Mouse (Mus musculus) heart, embryonic 13.5 days (tissue): ENCODE data around the gene Amotl1. TPM values are rescaled to one million over a fixed set of nuclear protein-coding genes. Genes with fewer than 3 reads are reported as not detected.
"Not testable (repeated sequence)": the region's sequence is repeated elsewhere in the genome, so short reads cannot be mapped to it uniquely, and the experiment has no call there.

Experiments
- ATAC-seq: fragments of 200-750 bp; cut with Nextera tagmentation; 2 replicates; pipeline ENCODE4 v1.8.0; 2017; ENCODE audit warnings: moderate TSS enrichment; ENCODE audit not compliant: insufficient number of reproducible peaks, low FRiP score, low TSS enrichment; ENCODE audit errors: extremely low read depth
- H3K27ac ChIP-seq: fragments of 300-500 bp; sonication (generic); replicated peaks from 2 replicates; pipeline ENCODE4 v1.5.1; 2015; ENCODE audit warnings: moderate library complexity, mild to moderate bottlenecking, inconsistent platforms
- H3K27me3 ChIP-seq: fragments of 300-500 bp; sonication (generic); replicated peaks from 2 replicates; pipeline ENCODE4 v1.6.1; 2015; ENCODE audit warnings: mild to moderate bottlenecking, inconsistent platforms
- H3K36me3 ChIP-seq: fragments of 300-500 bp; sonication (generic); 2 replicates; pipeline ENCODE4 v1.6.1; 2015; ENCODE audit warnings: mild to moderate bottlenecking, inconsistent platforms
- H3K4me1 ChIP-seq: fragments of 300-500 bp; sonication (generic); 2 replicates; pipeline ENCODE4 v1.6.1; 2015; ENCODE audit warnings: inconsistent platforms
- H3K4me2 ChIP-seq: fragments of 300-500 bp; sonication (generic); 2 replicates; pipeline ENCODE4 v1.6.1; 2015; ENCODE audit warnings: inconsistent platforms, mild to moderate bottlenecking, moderate library complexity
- H3K4me3 ChIP-seq: fragments of 300-500 bp; sonication (generic); 2 replicates; pipeline ENCODE4 v1.5.1; 2015; ENCODE audit warnings: moderate library complexity, mild to moderate bottlenecking, inconsistent platforms
- H3K9ac ChIP-seq: fragments of 300-500 bp; sonication (generic); 2 replicates; pipeline ENCODE4 v1.6.1; 2015; ENCODE audit warnings: inconsistent platforms, mild to moderate bottlenecking, moderate library complexity
- H3K9me3 ChIP-seq: fragments of 300-500 bp; sonication (generic); 2 replicates; pipeline ENCODE4 v1.6.1; 2016; ENCODE audit warnings: inconsistent platforms
- WGBS: fragments of 180-500 bp; shearing (Covaris S2); methylation state at CpG from one replicate; pipeline ENCODE4 v1.1.7; 2015; ENCODE audit warnings: mixed read lengths; 5-methylcytosine and 5-hydroxymethylcytosine counted together
- polyA plus RNA-seq: library from polyadenylated mRNA; unstranded; fragments of >200 nt; fragmentation: Nextera tagmentation; extraction: Ambion mirVana; gene quantifications from 2 replicates; pipeline ENCODE4 v1.2.1, GENCODE M21; 2015

Amotl1 gene
- polyA plus RNA-seq, 1 experiment from 2014 or later, result 15.7 TPM

DNA sequence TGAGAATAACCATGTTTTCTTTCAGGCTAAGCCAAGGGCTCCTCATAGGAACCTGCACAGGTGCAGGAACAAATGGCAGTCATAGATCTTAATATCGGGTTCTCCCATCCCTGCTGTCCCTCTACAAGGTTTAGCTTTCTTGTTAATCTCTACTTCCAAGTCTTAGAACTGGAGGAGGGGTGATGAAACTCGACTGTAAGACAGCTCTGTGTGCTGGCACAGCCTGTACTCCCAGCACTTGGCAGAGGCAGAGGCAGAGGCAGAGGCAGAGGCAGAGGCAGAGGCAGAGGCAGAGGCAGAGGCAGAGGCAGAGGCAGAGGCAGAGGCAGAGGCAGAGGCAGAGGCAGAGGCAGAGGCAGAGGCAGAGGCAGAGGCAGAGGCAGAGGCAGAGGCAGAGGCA, 68.5 kb downstream of the Amotl1 start:
- not testable (repeated sequence) for H3K9me3 ChIP-seq, ATAC-seq, H3K4me3 ChIP-seq, H3K27me3 ChIP-seq, H3K9ac ChIP-seq, H3K4me2 ChIP-seq, H3K27ac ChIP-seq
- Histone ChIP-seq H3K4me1 (peaks cover 59% of the 10 kb centered on the region), H3K36me3 (peaks cover 52% of the 10 kb centered on the region)
- 49% methylated on average over 2 of the region's 2 CpGs for WGBS

DNA sequence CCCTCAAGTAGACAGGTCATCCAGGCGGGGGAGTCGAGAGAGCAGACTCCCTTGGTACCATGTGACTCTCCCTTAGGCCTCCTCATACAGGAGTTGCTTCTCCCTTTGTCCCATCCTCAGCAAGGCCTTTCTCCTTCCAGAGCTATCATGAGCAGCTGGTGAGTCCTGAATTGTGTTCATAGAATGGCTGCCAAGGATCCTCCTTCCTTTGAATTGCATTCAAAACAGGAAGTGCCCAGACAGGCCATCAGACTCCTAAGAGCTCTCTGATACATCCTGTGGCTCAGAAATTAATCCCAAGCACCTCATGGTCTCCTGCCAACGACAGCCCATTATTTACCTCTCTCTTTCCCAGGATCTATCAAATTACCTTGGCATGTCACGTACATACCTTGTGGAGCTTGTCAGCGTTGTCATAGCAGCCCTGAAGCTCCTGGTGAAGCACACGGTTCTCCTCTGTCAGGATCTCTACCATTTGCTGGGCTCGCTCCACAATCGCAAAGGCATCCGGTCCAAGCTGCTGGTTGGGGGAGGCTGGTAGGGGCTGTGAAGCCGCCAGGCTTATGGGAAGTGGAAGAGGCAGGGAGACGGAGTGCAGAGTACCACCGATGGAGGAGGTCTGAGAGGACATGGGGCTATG, 70.0 kb downstream of the Amotl1 start:
- Histone ChIP-seq H3K9me3 (no peaks in the 10 kb centered on the region), H3K27ac (peak overlapping the region; percentile 36; the same call in 1 of the 2 replicates), H3K36me3 (peaks cover 52% of the 10 kb centered on the region), H3K27me3 (no peaks in the 10 kb centered on the region), H3K4me1 (peaks cover 49% of the 10 kb centered on the region), H3K4me3 (no peak overlapping the region), H3K9ac (no peak overlapping the region), H3K4me2 (no peak overlapping the region)
- ATAC-seq, result no peak
- 65% methylated on average over 12 of the region's 12 CpGs for WGBS

DNA sequence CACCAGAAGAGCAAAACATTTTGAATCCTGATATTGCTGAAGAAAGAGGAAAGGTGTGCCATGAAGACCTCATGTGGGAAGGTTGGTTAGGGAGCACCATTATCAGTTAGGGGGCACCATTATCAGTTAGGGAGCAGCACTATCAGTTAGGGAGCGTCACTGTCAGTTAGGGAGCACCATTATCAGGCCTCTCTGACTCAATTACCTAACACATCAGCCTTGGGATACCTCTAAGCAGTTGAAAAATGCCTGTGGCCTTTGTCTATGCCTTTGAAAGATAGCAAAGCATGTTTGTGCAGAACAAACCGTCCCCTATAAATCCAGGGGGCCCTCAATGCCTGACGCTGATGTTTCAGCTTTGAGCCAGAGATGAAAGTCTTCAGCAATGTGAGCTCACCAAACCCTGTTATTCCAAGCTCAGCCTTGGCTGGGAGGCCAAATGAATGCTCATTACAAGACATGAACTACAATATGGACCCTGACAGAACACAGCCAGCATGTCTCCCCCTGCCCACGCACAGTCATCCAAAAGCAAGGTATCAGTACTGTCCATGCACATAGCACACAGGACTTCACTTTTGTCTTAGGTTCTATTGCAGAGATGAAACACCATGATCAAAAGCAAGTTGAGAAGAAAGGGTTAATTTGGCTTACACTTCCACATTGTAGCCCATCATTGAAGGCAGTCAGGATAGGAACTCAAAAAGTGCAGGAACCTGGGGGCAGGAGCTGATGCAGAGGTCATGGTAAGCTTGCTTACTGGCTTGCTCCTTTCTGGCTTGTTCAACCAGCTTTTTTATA, 75.5 kb downstream of the Amotl1 start:
- Histone ChIP-seq H3K4me1 (peaks cover 3% of the 10 kb centered on the region; the same call in 1 of the 2 replicates), H3K27me3 (no peaks in the 10 kb centered on the region), H3K36me3 (peaks cover 92% of the 10 kb centered on the region), H3K4me3 (no peak overlapping the region), H3K9me3 (no peaks in the 10 kb centered on the region), H3K27ac (no peak overlapping the region), H3K9ac (no peak overlapping the region), H3K4me2 (no peak overlapping the region)
- WGBS, result 73% methylated on average over 4 of the region's 4 CpGs
- ATAC-seq, result no peak

DNA sequence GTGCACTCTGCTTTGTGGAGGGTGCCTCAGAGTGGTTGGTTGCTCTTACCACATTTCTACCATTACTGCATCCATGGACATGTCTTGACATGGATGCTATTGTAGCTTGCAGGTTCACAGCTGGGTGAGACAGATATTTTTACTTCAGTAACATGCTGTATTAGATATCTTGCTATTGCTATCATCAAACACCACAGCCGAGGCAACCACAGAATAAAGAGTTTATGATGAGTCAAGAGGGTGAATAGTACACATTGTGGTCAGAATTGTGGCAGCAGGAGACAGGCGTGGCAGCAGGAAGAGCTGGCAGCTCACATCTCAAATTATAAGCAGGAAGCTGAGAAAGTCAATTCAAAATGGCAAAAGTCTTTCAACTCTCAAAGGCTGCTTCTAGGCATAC, 76.4 kb downstream of the Amotl1 start:
- no peak overlapping the region for H3K9ac ChIP-seq
- H3K4me2 ChIP-seq, result no peak overlapping the region
- 76% methylated on average over 2 of the region's 2 CpGs for WGBS

DNA sequence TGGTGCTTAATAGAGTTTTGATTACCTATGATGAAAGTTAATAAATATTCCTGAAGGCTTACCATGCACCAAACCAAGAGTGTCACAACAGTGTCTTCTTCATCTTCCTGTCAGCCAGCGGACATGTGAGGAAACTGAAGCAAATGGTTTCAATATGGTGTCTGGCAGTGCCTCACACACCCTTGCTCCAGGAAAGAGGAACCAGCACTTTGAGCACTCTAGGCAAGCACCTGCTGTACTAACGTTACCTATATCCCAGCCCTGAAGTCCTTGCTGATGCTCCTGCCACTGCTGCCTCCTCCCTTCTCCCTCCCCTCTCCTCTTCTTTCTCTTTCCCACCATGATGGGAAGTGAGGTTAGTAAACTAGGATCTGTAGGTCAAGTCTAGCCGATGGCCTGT, 80.4 kb downstream of the Amotl1 start:
- H3K27me3 ChIP-seq, result no peaks in the 10 kb centered on the region
- no peak overlapping the region for H3K27ac ChIP-seq
- ATAC-seq, result no peak
- no peak overlapping the region for H3K4me2 ChIP-seq
- WGBS, result 82% methylated on average over 3 of the region's 3 CpGs
- no peaks in the 10 kb centered on the region for H3K9me3 ChIP-seq
- H3K4me1 ChIP-seq, result peaks cover 3% of the 10 kb centered on the region; the same call in 1 of the 2 replicates
- peaks cover 96% of the 10 kb centered on the region for H3K36me3 ChIP-seq
- H3K4me3 ChIP-seq, result no peak overlapping the region
- no peak overlapping the region for H3K9ac ChIP-seq

More for the DNA sequence above, 76.4 kb downstream of the Amotl1 start:
- ATAC-seq, result no peak
- no peaks in the 10 kb centered on the region for H3K9me3 ChIP-seq
- H3K4me3 ChIP-seq, result no peak overlapping the region
- H3K27ac ChIP-seq, result no peak overlapping the region
- H3K27me3 ChIP-seq, result no peaks in the 10 kb centered on the region
- peaks cover 94% of the 10 kb centered on the region for H3K36me3 ChIP-seq
- peaks cover 3% of the 10 kb centered on the region; the same call in 1 of the 2 replicates for H3K4me1 ChIP-seq

DNA sequence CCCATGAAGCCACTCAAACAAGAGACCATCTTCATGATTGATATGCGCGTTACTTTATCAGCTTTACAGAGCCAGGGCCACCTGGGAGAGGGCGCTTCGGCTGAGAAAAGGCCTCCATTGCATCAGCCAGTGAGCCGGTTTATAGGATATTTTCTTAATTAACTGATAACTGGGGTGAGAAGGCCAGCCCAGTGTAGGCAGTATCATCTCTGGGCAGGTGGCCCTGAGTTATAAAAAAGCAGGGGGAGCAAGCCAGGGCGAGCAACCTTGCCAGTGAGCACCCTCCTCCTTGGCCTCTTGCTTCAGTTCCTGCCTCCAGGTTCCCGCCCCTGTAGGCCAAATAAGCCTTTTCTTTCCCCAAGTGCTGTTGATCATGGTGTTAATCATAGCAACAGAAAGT, 81.5 kb downstream of the Amotl1 start:
- Histone ChIP-seq H3K4me2 (no peak overlapping the region), H3K4me3 (no peak overlapping the region), H3K36me3 (peaks cover 92% of the 10 kb centered on the region), H3K4me1 (no peaks in the 10 kb centered on the region), H3K27ac (no peak overlapping the region), H3K9me3 (no peaks in the 10 kb centered on the region), H3K27me3 (no peaks in the 10 kb centered on the region), H3K9ac (no peak overlapping the region)
- 83% methylated on average over 7 of the region's 7 CpGs for WGBS
- ATAC-seq, result no peak

DNA sequence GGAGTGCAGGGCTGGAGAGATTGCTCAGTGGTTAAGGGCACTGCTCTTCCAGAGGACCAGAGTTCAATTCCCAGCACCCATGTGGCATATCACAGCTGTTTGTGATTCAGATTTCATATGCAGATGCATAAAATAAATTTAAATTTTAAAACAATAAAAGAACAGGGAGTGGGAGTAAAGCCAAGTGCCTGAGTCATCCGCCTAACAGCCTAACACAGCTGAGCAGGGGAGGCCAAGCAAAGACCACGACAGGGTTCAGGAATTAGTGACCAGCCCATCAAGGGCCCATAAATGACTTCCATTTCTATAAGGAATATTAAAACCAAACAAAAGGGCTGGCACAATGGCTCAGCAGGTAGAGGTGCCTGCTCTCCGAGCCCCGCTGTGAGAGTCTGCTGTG, 84.3 kb downstream of the Amotl1 start:
- peaks cover 94% of the 10 kb centered on the region for H3K36me3 ChIP-seq
- no peak for ATAC-seq
- no peaks in the 10 kb centered on the region for H3K27me3 ChIP-seq
- no peak overlapping the region for H3K4me3 ChIP-seq
- H3K9me3 ChIP-seq, result no peaks in the 10 kb centered on the region
- 89% methylated on average over 4 of the region's 4 CpGs for WGBS
- H3K27ac ChIP-seq, result no peak overlapping the region
- no peaks in the 10 kb centered on the region for H3K4me1 ChIP-seq
- no peak overlapping the region for H3K9ac ChIP-seq
- H3K4me2 ChIP-seq, result no peak overlapping the region

DNA sequence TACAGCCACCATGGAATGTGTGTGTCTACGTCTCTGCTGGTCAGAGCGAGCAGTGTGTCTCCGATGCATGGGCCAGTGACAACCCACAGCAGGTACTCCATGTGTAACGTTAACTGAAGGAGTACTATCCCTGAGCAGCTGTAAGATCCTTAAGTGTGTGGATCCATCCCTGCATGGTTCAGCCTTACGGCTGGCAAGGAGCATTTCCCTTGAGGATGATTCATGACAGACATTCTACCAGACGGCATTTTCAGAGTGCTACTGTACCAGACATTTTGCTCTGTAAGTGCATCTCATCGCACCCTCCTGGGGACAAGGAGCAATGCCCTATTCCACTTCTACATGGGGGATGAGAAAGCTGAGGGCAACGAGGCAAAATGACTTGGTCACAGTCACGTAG, 84.9 kb downstream of the Amotl1 start:
- Histone ChIP-seq H3K9ac (no peak overlapping the region), H3K4me3 (no peak overlapping the region), H3K4me2 (no peak overlapping the region), H3K4me1 (no peaks in the 10 kb centered on the region), H3K27me3 (no peaks in the 10 kb centered on the region), H3K9me3 (no peaks in the 10 kb centered on the region), H3K36me3 (peaks cover 94% of the 10 kb centered on the region), H3K27ac (no peak overlapping the region)
- ATAC-seq, result no peak
- WGBS, result 87% methylated on average over 9 of the region's 9 CpGs

DNA sequence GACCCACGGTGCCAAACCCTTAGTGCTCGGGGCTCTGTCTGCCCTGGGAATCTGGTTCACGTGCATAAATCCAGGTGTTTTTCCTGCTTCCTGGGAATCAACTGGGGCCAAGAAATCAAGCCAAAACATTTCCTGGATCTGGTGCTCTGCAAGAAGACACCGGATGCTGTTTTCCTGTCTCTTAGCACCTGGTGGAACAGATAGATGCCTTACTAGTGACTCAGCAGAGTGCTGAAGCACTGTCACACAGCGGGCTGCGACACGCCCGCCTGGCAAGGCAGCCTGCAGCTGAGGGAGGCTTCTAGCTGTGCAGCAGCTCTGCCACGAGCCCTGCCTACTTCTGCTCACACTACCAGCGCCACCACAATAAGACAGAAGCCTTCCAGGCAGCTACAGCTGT, 85.4 kb downstream of the Amotl1 start:
- H3K36me3 ChIP-seq, result peaks cover 94% of the 10 kb centered on the region
- H3K27me3 ChIP-seq, result no peaks in the 10 kb centered on the region
- 66% methylated on average over 10 of the region's 10 CpGs for WGBS
- ATAC-seq, result no peak
- H3K9ac ChIP-seq, result no peak overlapping the region
- H3K4me2 ChIP-seq, result no peak overlapping the region
- no peaks in the 10 kb centered on the region for H3K4me1 ChIP-seq
- no peak overlapping the region for H3K4me3 ChIP-seq
- H3K27ac ChIP-seq, result no peak overlapping the region
- no peaks in the 10 kb centered on the region for H3K9me3 ChIP-seq

DNA sequence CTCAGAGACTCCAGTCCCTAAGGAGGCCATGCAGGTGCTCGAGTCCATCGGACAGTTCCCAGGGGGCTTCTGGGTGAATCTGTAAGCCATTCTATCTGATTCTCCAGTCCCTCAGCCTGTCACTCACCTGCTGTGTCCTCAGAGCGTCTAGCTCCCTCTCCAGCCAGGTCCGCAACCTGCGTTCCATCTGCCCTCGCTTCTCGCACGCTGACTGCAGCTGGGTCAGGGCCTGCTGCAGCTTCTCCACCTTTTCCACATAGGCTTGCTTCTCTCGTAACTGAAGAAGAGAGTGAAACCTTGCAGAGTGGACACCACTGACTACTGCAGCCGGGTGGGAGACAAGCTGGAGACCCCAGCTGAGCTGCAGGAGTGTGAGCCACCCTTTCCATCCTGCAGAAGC, 86.5 kb downstream of the Amotl1 start:
- 87% methylated on average over 10 of the region's 10 CpGs for WGBS
- peaks cover 94% of the 10 kb centered on the region for H3K36me3 ChIP-seq
- no peak for ATAC-seq

DNA sequence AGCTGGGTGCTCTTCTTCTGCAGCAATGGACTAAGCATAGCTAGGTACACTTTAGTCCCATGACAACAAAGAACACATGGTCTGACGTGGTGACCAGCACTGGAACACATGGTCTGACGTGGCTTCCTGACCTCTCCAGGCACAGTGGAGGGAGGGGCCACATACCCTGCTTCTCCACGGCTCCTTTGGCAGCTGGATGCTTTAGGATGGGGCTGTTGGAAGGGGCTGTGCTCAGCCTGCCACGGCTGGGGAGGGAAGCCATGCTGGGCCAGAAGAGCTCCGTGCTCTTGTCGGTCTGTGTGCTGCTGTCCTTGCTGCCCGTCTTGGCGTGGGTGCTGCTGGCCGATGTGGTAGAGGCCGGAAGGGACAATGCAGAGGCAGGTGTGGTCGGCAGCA, 96.5 kb downstream of the Amotl1 start:
- Histone ChIP-seq H3K9me3 (no peaks in the 10 kb centered on the region), H3K27me3 (no peaks in the 10 kb centered on the region), H3K4me3 (no peak overlapping the region), H3K9ac (no peak overlapping the region), H3K4me1 (peaks cover 38% of the 10 kb centered on the region), H3K27ac (no peak overlapping the region), H3K4me2 (no peak overlapping the region), H3K36me3 (peaks cover 95% of the 10 kb centered on the region)
- 70% methylated on average over 11 of the region's 11 CpGs for WGBS
- no peak for ATAC-seq

More for the DNA sequence above, 86.5 kb downstream of the Amotl1 start:
- Histone ChIP-seq H3K4me2 (no peak overlapping the region), H3K4me1 (no peaks in the 10 kb centered on the region), H3K4me3 (no peak overlapping the region), H3K27me3 (no peaks in the 10 kb centered on the region), H3K9ac (no peak overlapping the region), H3K27ac (no peak overlapping the region), H3K9me3 (no peaks in the 10 kb centered on the region)
